Comparison of ENCODE assay signal across 9 mouse cellular contexts in the genomic region with DNA sequence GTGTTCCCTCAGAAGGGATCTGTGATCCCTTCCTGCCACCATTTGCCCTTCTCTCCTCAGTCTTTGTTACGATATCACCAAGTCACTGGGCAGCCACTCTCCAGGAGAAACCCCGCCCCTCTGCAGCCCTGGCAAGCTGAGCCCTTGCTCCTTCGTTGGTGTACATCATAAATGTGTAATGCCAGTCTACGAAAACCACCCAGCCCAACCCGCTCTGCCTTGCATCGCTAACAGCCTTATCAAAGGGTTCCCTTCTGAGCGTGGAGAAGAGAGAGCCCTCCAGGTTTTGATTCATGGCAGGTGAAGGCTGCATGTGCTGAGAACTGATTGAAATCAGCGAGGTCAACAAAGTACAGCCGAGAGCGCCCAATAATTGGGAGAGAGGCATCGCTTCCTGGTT.
DNase-seq lines count a peak whose midpoint lies in the region; ATAC-seq lines count a peak whose summit lies in the region.
"Had no signal": no experiment of that assay in that cellular context is flagged by ENCODE, and none has a peak within 500 bp of the region (broad histone marks: within the 10 kb centered on the region; RNA-seq: fewer than 3 reads in every experiment).

No protein-coding gene starts in this region.

- H3K36me3 ChIP-seq in neural tube, embryonic 11.5 days (ENCODE audit: control insufficient read depth, insufficient read depth, low read length): no peaks in the 10 kb centered on the region
- H3K36me3 ChIP-seq in limb, embryonic 13.5 days: no peaks in the 10 kb centered on the region
- H3K36me3 ChIP-seq in stomach, embryonic 16.5 days (ENCODE audit: control insufficient read depth, insufficient read depth, low read length): no peaks in the 10 kb centered on the region

- H3K4me2 ChIP-seq in neural tube, embryonic 11.5 days (ENCODE audit: low read depth): peak overlapping the region; percentile 4; the same call in 1 of the 2 replicates
- peak overlapping the region; percentile 55 for H3K4me2 ChIP-seq in limb, embryonic 13.5 days (replicated peaks)
- H3K4me2 ChIP-seq in stomach, embryonic 16.5 days (ENCODE audit: low read depth, low read length): peak overlapping the region; percentile 38

- H3K4me1 ChIP-seq in neural tube, embryonic 11.5 days (ENCODE audit: control insufficient read depth, insufficient read depth, low read length): no peaks in the 10 kb centered on the region
- H3K4me1 ChIP-seq in limb, embryonic 13.5 days: peaks cover 12% of the 10 kb centered on the region
- no peaks in the 10 kb centered on the region for H3K4me1 ChIP-seq in stomach, embryonic 16.5 days (ENCODE audit: control insufficient read depth, insufficient read depth, low read length)

- WGBS in neural tube, embryonic 11.5 days: 27% methylated on average over 11 of the region's 11 CpGs
- 19% methylated on average over 11 of the region's 11 CpGs for WGBS in limb, embryonic 13.5 days
- WGBS in stomach, embryonic 16.5 days: 21% methylated on average over 11 of the region's 11 CpGs

- ATAC-seq in frontal cortex, adult (ENCODE audit: low TSS enrichment): 0 out of 2 replicates have a peak, but pooled peaks have one; percentile 44
- no peak for ATAC-seq in neural tube, embryonic 11.5 days (ENCODE audit: insufficient read depth, low FRiP score, low TSS enrichment)
- no peak for ATAC-seq in limb, embryonic 13.5 days (ENCODE audit: low FRiP score, low read depth)
- ATAC-seq in stomach, embryonic 16.5 days (ENCODE audit: insufficient read depth, low FRiP score): no peak
- ATAC-seq: inflammation-experienced regulatory T-cells, adult 6 months had no signal

- H3K9ac ChIP-seq in neural tube, embryonic 11.5 days (ENCODE audit: low read length): no peak overlapping the region
- no peak overlapping the region for H3K9ac ChIP-seq in limb, embryonic 13.5 days
- no peak overlapping the region for H3K9ac ChIP-seq in stomach, embryonic 16.5 days (ENCODE audit: low read length)

- no peak overlapping the region for H3K4me3 ChIP-seq in neural tube, embryonic 11.5 days (ENCODE audit: low read depth, low read length)
- peak overlapping the region; percentile 24 for H3K4me3 ChIP-seq in limb, embryonic 13.5 days
- peak overlapping the region; percentile 11 for H3K4me3 ChIP-seq in stomach, embryonic 16.5 days (replicated peaks; ENCODE audit: low read length)

- H3K9me3 ChIP-seq in neural tube, embryonic 11.5 days (ENCODE audit: control insufficient read depth, low read length): no peaks in the 10 kb centered on the region
- no peaks in the 10 kb centered on the region for H3K9me3 ChIP-seq in limb, embryonic 13.5 days
- H3K9me3 ChIP-seq in stomach, embryonic 16.5 days (replicated peaks; ENCODE audit: control insufficient read depth, low read length): no peaks in the 10 kb centered on the region

- no peaks in the 10 kb centered on the region for H3K27me3 ChIP-seq in neural tube, embryonic 11.5 days (ENCODE audit: control insufficient read depth, insufficient read depth, low read length)
- H3K27me3 ChIP-seq in limb, embryonic 13.5 days: peaks cover 18% of the 10 kb centered on the region; the same call in 1 of the 2 replicates
- no peaks in the 10 kb centered on the region for H3K27me3 ChIP-seq in stomach, embryonic 16.5 days (ENCODE audit: control insufficient read depth, insufficient read depth, low read length)

- H3K27ac ChIP-seq in neural tube, embryonic 11.5 days (ENCODE audit: low read depth, low read length): no peak overlapping the region
- H3K27ac ChIP-seq in limb, embryonic 13.5 days: no peak overlapping the region
- H3K27ac ChIP-seq in stomach, embryonic 16.5 days (ENCODE audit: low read length): no peak overlapping the region

- no peak for DNase-seq in frontal cortex, postnatal 14 days (ENCODE audit: low spot score in 2 of 2)
- DNase-seq in neural tube, embryonic 11.5 days (ENCODE audit: low spot score): peak; percentile 21
- DNase-seq in neural tube, embryonic 10.5 days (ENCODE audit: extremely low spot score, low spot score): no peak
- DNase-seq in embryo, embryonic 11 days: no peak
- no peak for DNase-seq in gastrocnemius, postnatal 10 days

Comparison
In these comparisons a context has a peak if more than half of its experiments do, and no peak if none do; other contexts are left out.
1. H3K4me2 ChIP-seq: peak in every context shown above with its lines; median percentile 55 in limb, embryonic 13.5 days; 38 in stomach, embryonic 16.5 days; 4 in neural tube, embryonic 11.5 days.